Mouse (Mus musculus) olfactory bulb, adult 2 months (tissue): ENCODE results near the gene Adora2a. TPM values are rescaled to one million over a fixed set of nuclear protein-coding genes. Genes with fewer than 3 reads are reported as not detected.

Source experiments
- H3K27ac ChIP-seq: fragments of 200-500 bp; 2 replicates; pipeline ENCODE4 v1.5.1; 2012; ENCODE audit warnings: low read depth, low read length; ENCODE audit not compliant: insufficient read depth
- H3K4me1 ChIP-seq: fragments of 200-500 bp; 2 replicates; pipeline ENCODE4 v1.6.1; 2012; ENCODE audit warnings: low read length; ENCODE audit not compliant: control insufficient read depth, insufficient read depth
- H3K4me3 ChIP-seq: fragments of 200-500 bp; 2 replicates; pipeline ENCODE4 v1.5.1; 2012; ENCODE audit warnings: mild to moderate bottlenecking, low read depth, low read length, moderate library complexity; ENCODE audit not compliant: insufficient read depth
- CTCF ChIP-seq: fragments of 200-500 bp; IDR thresholded peaks from 2 replicates; pipeline ENCODE4 v1.5.1; 2012; ENCODE audit warnings: low read depth, mild to moderate bottlenecking, low read length, moderate library complexity; ENCODE audit not compliant: insufficient read depth
- POLR2A ChIP-seq: fragments of 200-500 bp; IDR thresholded peaks from 2 replicates; pipeline ENCODE4 v1.6.1; 2012; ENCODE audit warnings: mild to moderate bottlenecking, low read depth, low read length, moderate library complexity; ENCODE audit not compliant: insufficient read depth
- WGBS: fragments of 180-500 bp; shearing (Covaris S2); methylation state at CpG from one replicate; pipeline ENCODE4 v1.1.7; 2018; 5-methylcytosine and 5-hydroxymethylcytosine counted together
- polyA plus RNA-seq: library from polyadenylated mRNA; stranded (reverse); fragments of >200 nt; gene quantifications from 2 replicates; pipeline ENCODE4 v1.2.4, GENCODE M21; 2012; ENCODE audit warnings: low replicate concordance; ENCODE audit not compliant: missing spikeins, insufficient read depth, insufficient read length

The Adora2a gene
- polyA plus RNA-seq, 1 experiment, result not detected

DNA sequence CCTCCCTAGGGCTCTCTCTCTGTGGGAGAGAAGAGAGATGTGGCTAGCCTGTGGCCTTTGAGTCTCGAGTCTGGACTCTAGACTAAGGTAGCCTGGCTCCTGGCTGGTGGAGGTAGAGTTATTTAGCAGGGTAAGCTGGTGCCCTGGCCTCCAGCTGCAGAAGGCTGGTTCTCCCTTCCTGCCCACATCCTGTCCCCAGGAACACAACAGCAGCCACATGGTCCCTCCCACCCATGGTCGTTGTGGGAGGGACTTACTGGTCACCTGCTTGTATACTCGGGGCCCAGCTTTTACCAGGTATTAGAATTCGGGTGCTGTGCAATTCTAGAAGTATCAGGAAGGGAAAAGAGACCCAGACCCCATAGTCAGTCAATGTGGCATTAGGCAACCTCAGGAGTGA, 3.6 kb downstream of the Adora2a start:
- 69% methylated on average over 4 of the region's 4 CpGs for WGBS
- no peak overlapping the region for H3K27ac ChIP-seq
- TF ChIP-seq POLR2A, result no peak
- H3K4me3 ChIP-seq, result no peak overlapping the region
- H3K4me1 ChIP-seq, result peaks cover 24% of the 10 kb centered on the region

GRCm38 (mm10) chr10:75322966-75323365, 6.3 kb downstream of the Adora2a start:
- no peak for TF ChIP-seq CTCF
- peaks cover 11% of the 10 kb centered on the region for H3K4me1 ChIP-seq
- no peak overlapping the region for H3K27ac ChIP-seq
- no peak overlapping the region for H3K4me3 ChIP-seq
- WGBS, result 78% methylated on average over 6 of the region's 6 CpGs

DNA sequence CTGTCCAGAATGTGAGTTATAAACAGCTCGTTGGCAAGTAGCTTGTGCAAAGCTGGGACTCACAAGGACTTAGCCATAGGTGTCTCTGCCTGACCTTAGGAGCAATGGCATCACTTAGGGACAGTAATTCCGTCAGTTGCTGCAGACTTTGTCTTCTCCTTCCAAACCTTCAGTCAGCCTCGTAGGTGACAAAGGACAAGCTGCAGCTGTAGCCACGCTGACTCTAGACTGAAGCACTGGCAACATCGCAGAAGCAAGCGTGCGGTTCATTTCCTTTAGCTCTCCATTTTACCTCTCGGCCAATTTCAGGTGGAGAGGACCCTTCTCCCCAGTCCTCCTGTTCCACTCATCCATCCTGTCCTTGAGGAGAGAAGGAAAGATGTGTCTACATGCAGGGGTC, 7.3 kb downstream of the Adora2a start:
- 94% methylated on average over 8 of the region's 8 CpGs for WGBS
- TF ChIP-seq CTCF (no peak), POLR2A (no peak)
- Histone ChIP-seq H3K4me3 (no peak overlapping the region), H3K4me1 (peaks cover 11% of the 10 kb centered on the region), H3K27ac (no peak overlapping the region)

DNA sequence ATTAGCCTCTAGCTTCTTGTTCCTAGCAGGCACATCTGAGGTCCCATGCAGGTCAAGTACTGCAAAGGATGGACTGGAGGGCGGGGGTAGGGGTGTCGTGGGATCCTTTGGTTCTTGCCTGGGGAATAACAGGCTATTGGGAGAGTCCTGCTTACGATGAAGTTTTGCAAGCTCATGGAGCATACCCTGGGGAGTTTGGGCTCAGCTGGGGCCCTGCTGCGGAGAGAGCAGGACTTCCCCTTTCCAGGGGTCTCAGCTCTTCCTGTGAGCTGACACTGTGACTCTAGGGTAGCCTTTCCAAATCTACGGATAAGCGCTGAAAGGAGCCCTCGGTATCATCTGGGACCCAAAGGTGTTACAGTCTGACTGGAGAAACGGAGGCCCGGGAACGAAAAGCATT, 7.7 kb downstream of the Adora2a start:
- H3K27ac ChIP-seq, result no peak overlapping the region
- peaks cover 11% of the 10 kb centered on the region for H3K4me1 ChIP-seq
- TF ChIP-seq CTCF, result no peak
- H3K4me3 ChIP-seq, result no peak overlapping the region
- 89% methylated on average over 10 of the region's 10 CpGs for WGBS

DNA sequence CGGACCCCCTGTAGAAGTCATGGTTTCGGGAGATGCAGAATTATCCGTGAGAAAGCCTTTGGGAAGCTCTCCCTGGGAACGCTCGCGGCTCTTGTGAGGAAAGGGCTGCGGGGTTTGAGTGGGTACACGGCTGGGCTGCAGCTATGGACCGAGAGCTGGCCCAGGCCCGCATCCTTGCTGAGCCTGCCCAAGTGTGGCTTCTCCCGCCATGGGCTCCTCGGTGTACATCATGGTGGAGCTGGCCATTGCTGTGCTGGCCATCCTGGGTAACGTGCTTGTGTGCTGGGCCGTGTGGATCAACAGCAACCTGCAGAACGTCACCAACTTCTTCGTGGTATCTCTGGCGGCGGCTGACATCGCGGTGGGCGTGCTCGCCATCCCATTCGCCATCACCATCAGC, 9.1 kb downstream of the Adora2a start:
- no peak for TF ChIP-seq CTCF
- TF ChIP-seq POLR2A, result no peak

DNA sequence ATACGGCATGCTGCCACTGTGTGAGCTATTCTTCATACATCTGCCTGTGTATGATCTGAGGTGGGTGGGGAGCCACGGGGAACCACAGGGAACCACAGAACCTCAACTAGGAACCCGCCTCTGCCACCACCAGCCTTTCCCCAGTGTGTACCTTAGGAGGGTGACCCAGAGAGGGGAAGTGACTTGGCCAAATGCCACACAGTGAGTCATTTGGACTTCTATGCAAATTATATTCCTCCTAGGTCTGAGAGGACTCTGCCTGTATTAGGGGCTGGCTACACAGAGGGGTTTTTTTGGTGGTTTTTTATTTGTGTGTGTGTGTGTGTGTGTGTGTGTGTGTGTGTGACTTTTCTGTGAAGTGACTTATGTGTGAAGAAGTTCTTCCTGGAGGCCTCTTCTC, 9.9 kb downstream of the Adora2a start:
- Histone ChIP-seq H3K4me3 (no peak overlapping the region), H3K4me1 (peaks cover 11% of the 10 kb centered on the region), H3K27ac (no peak overlapping the region)
- TF ChIP-seq POLR2A (no peak), CTCF (no peak)
- WGBS, result 48% methylated on average over 3 of the region's 3 CpGs

More for the DNA sequence above, 9.1 kb downstream of the Adora2a start:
- WGBS, result 98% methylated on average over 23 of the region's 23 CpGs
- Histone ChIP-seq H3K4me3 (no peak overlapping the region), H3K27ac (no peak overlapping the region), H3K4me1 (peaks cover 11% of the 10 kb centered on the region)

DNA sequence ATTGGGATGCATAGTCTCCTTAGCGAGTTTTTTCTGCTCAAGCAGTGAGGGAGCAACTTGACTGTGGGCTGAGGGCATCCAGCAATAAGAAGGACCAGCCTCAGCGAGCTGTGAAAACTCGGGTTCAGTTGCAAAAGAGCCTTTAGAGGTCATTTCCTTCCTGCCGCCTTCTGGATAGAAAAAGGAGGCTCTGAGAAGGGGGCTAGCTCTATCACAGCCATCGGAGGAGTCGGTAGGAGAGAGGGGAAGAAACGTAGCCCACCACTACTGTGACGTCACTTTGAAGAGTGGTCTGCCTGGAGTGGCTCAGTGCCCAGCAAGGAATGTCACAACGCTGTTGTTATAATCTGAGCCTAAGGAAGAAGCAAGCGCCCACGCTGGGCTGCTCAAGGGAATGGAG, 10.4 kb downstream of the Adora2a start:
- Histone ChIP-seq H3K4me3 (no peak overlapping the region), H3K4me1 (peaks cover 9% of the 10 kb centered on the region), H3K27ac (no peak overlapping the region)
- WGBS, result 68% methylated on average over 11 of the region's 11 CpGs
- no peak for TF ChIP-seq CTCF
- no peak for TF ChIP-seq POLR2A

DNA sequence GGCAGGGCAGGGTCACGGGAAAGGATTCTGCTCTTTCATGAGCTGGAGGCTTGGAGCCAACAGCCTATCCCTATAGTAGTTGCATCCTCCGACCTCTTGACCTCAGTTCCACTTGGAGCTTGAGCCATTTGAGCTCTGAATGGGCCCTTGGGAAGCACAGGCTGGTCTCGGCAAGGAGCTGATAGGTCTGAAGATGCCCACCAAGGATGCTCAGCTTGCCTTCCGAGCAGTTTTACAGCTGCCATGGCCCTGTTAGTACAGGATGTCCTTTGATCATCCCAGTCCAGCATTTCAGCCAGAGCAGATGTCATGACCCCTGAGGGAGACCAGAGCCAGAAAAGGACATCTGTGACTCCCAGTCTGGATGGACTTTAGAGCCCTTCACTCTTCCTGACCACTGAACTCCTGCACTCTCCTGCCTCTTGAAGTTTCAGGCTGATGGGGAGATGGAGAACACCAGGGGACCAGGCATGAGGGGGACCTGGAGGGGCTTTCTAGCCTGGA, 11.6 kb downstream of the Adora2a start:
- 88% methylated on average over 4 of the region's 4 CpGs for WGBS
- Histone ChIP-seq H3K27ac (no peak overlapping the region), H3K4me3 (no peak overlapping the region), H3K4me1 (peaks cover 9% of the 10 kb centered on the region)
- TF ChIP-seq POLR2A (no peak), CTCF (no peak)

GRCm38 (mm10) chr10:75332268-75332667, 15.6 kb downstream of the Adora2a start:
- TF ChIP-seq POLR2A (no peak), CTCF (no peak)
- H3K27ac ChIP-seq, result no peak overlapping the region
- H3K4me1 ChIP-seq, result peaks cover 4% of the 10 kb centered on the region
- no peak overlapping the region for H3K4me3 ChIP-seq
- WGBS, result 95% methylated on average over 3 of the region's 3 CpGs

- WGBS, result 91% methylated on average over 23 of the region's 23 CpGs
- TF ChIP-seq POLR2A (no peak), CTCF (no peak)
- Histone ChIP-seq H3K4me1 (peaks cover 3% of the 10 kb centered on the region; the same call in 1 of the 2 replicates), H3K4me3 (no peak overlapping the region), H3K27ac (no peak overlapping the region)
Observed at GRCm38 (mm10) chr10:75333176-75333776, 16.6 kb downstream of the Adora2a start.
